Comparison of ENCODE assay signal across 8 mouse cellular contexts in the genomic region with DNA sequence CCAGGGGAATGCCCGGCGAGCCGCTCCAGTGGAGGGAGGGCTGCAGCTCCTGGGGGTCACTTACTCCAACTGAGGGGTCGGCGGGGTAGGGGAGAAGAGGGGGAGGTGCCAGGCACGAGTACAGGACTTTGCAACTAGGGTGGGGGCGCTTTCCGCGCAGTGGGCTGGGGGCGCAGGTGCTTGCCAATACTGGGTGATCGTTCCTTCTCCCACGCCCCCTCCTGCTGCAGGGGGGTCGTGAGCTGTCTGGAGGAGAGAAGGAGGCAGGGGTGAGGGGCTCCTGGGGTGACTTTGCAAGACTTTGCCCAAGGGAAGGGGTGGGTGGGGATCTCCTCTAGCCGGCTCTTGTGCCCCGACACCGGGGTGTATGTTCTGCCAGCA. TPM values are rescaled to one million over a fixed set of nuclear protein-coding genes. Genes with fewer than 3 reads are reported as not detected.
A peak's percentile ranks its signal among the peaks of the same experiment; 100 is the strongest.
DNase-seq lines count a peak whose midpoint lies in the region; ATAC-seq and TF ChIP-seq lines count a peak whose summit lies in the region.

No protein-coding gene starts in this region.

- peak overlapping the region; percentile 98 for H3K4me2 ChIP-seq in hindbrain, embryonic 11.5 days (replicated peaks; ENCODE audit: low read depth, low read length)

- peak; percentile 26 for DNase-seq in gastrocnemius, postnatal 25 days
- DNase-seq in gastrocnemius, adult 18-20 months (ENCODE audit: low spot score): no peak
- DNase-seq in hindbrain, embryonic 11.5 days (ENCODE audit: low spot score): peak; percentile 48
- DNase-seq in lung, postnatal 10 days: peak; percentile 33
- no peak for DNase-seq in frontal cortex, adult 2 months (ENCODE audit: extremely low spot score in 1 of 2, low spot score in 1 of 2)
- DNase-seq in urinary bladder, postnatal 36 days (ENCODE audit: low spot score in 2 of 2): no peak

- H3K27ac ChIP-seq in ES-Bruce4 (ENCODE audit: insufficient read depth, low read length): no peak overlapping the region
- peak overlapping the region; percentile 62 for H3K27ac ChIP-seq in hindbrain, embryonic 11.5 days (ENCODE audit: low read depth, low read length)

- H3K27me3 ChIP-seq in ES-Bruce4 (ENCODE audit: control insufficient read depth, insufficient read depth, low read length, poor library complexity, severe bottlenecking): peaks cover 9% of the 10 kb centered on the region
- peaks cover 58% of the 10 kb centered on the region for H3K27me3 ChIP-seq in hindbrain, embryonic 11.5 days (ENCODE audit: control insufficient read depth, insufficient read depth, low read length)

- no peak for TF ChIP-seq CTCF in ES-Bruce4 (IDR thresholded peaks at IDR 0.05; ENCODE audit: low read depth, low read length)

- no peak for TF ChIP-seq EP300 in ES-Bruce4 (IDR thresholded peaks at IDR 0.05; ENCODE audit: insufficient read depth, low read depth, low read length)

- ATAC-seq in hindbrain, embryonic 11.5 days (ENCODE audit: low FRiP score): peak; percentile 20; the same call in 1 of the 2 replicates
- ATAC-seq in monocyte, adult 5-6 weeks (replicated peaks; ENCODE audit: insufficient number of reproducible peaks, low FRiP score, low TSS enrichment, poor library complexity, severe bottlenecking): no peak

- H3K9me3 ChIP-seq in ES-Bruce4 (replicated peaks; ENCODE audit: control insufficient read depth, insufficient read depth, low read length, poor library complexity, severe bottlenecking): no peaks in the 10 kb centered on the region
- no peaks in the 10 kb centered on the region for H3K9me3 ChIP-seq in hindbrain, embryonic 11.5 days (ENCODE audit: control insufficient read depth, low read length)

- H3K9ac ChIP-seq in ES-Bruce4 (ENCODE audit: low read depth, poor library complexity, severe bottlenecking): peak overlapping the region; percentile 70
- H3K9ac ChIP-seq in hindbrain, embryonic 11.5 days (ENCODE audit: low read depth, low read length): peak overlapping the region; percentile 63

- H3K36me3 ChIP-seq in ES-Bruce4 (ENCODE audit: control insufficient read depth, insufficient read depth, low read length, poor library complexity, severe bottlenecking): no peaks in the 10 kb centered on the region
- no peaks in the 10 kb centered on the region for H3K36me3 ChIP-seq in hindbrain, embryonic 11.5 days (ENCODE audit: control insufficient read depth, insufficient read depth, low read length)

- no peak for TF ChIP-seq POLR2A in ES-Bruce4 (IDR thresholded peaks at IDR 0.05; ENCODE audit: insufficient read depth, low read length)

- WGBS in hindbrain, embryonic 11.5 days: 0% methylated on average over 10 of the region's 16 CpGs

- peak overlapping the region; percentile 96 for H3K4me3 ChIP-seq in ES-Bruce4 (ENCODE audit: low read depth, low read length)
- peak overlapping the region; percentile 66 for H3K4me3 ChIP-seq in hindbrain, embryonic 11.5 days (ENCODE audit: low read depth, low read length)

- no peaks in the 10 kb centered on the region for H3K4me1 ChIP-seq in ES-Bruce4 (ENCODE audit: control insufficient read depth, insufficient read depth, low read length)
- peaks cover 5% of the 10 kb centered on the region for H3K4me1 ChIP-seq in hindbrain, embryonic 11.5 days (replicated peaks; ENCODE audit: control insufficient read depth, insufficient read depth, low read length)

RNA-seq across cellular contexts. Expression of gene Casz1, which starts 0.5 kb away (rescaled TPM):
- total RNA-seq in gastrocnemius, postnatal 25 days (2021): 10 to 100 TPM; 27.8 to 30.2 TPM
- 10 to 100 TPM; 37.9 to 44.4 TPM for total RNA-seq in gastrocnemius, adult 18-20 months (2021)
- polyA plus RNA-seq in ES-Bruce4 (2011; ENCODE audit: insufficient read depth, insufficient read length, low read depth, missing spikeins): 13.8 and 15.6 TPM in 2 replicates
- polyA plus RNA-seq in hindbrain, embryonic 11.5 days (2014; fragmentation: Nextera tagmentation; extraction: Ambion mirVana): 6.4 and 7.8 TPM in 2 replicates
- polyA plus RNA-seq in frontal cortex, adult 2 months (2012; rRNA removed): 0.78 and 0.82 TPM in 2 replicates
- 3.6 to 9.8 TPM (median 7.5 TPM) in 3 replicates for total RNA-seq in monocyte, adult 5-6 weeks (2017)

Comparison
In these comparisons a context has a peak if more than half of its experiments do, and no peak if none do; other contexts are left out.
1. DNase-seq: peak in gastrocnemius, postnatal 25 days (single experiment), hindbrain, embryonic 11.5 days (single experiment) and lung, postnatal 10 days (single experiment); none in gastrocnemius, adult 18-20 months (single experiment), frontal cortex, adult 2 months (0 of 2) and urinary bladder, postnatal 36 days (0 of 2).